Mouse (Mus musculus): Measurements from ENCODE around the gene Crhr1. TPM values are rescaled to one million over a fixed set of nuclear protein-coding genes. Genes with fewer than 3 reads are reported as not detected.
A peak's percentile ranks its signal among the peaks of the same experiment; 100 is the strongest.

Crhr1 gene
- total RNA-seq (2021): not detected

GRCm38 (mm10) chr11:104132580-104133441, at the start of gene Crhr1:
Gene Crhr1, plus strand, starts transcription at chr11:104132855.
- intact Hi-C loops (cut with DNase I): no loop called here
- no peak for DNase-seq

- DNase-seq: no peak
- intact Hi-C loops (cut with DNase I): no loop called here
These were observed 49.4 kb upstream of the Crhr1 start for GRCm38 (mm10) chr11:104083248-104083647.

- intact Hi-C loops (cut with DNase I): no loop called here
- DNase-seq: no peak
These were observed 48.9 kb upstream of the Crhr1 start for GRCm38 (mm10) chr11:104083716-104084115.

- no peak for DNase-seq
- intact Hi-C loops (cut with DNase I): no loop called here
These were observed 44.1 kb upstream of the Crhr1 start for GRCm38 (mm10) chr11:104088519-104088918.

- no peak for DNase-seq
- intact Hi-C loops (cut with DNase I): no loop called here
These were observed 41.9 kb upstream of the Crhr1 start for GRCm38 (mm10) chr11:104090769-104091168.

GRCm38 (mm10) chr11:104095151-104095550, 37.5 kb upstream of the Crhr1 start:
- intact Hi-C loops (cut with DNase I): no loop called here
- DNase-seq: no peak

GRCm38 (mm10) chr11:104096536-104096935, 36.1 kb upstream of the Crhr1 start:
- intact Hi-C loops (cut with DNase I): no loop called here
- no peak for DNase-seq

GRCm38 (mm10) chr11:104099542-104099941, 33.1 kb upstream of the Crhr1 start:
- intact Hi-C loops (cut with DNase I): no loop called here
- no peak for DNase-seq

- intact Hi-C loops (cut with DNase I): no loop called here
- DNase-seq: no peak
These were observed 30.0 kb upstream of the Crhr1 start for GRCm38 (mm10) chr11:104102641-104103040.

GRCm38 (mm10) chr11:104106329-104106728, 26.3 kb upstream of the Crhr1 start:
- intact Hi-C loops (cut with DNase I): no loop called here
- peak in 1 of 2 experiments; percentile 4 for DNase-seq

GRCm38 (mm10) chr11:104106969-104107368, 25.7 kb upstream of the Crhr1 start:
- intact Hi-C loops (cut with DNase I): no loop called here
- no peak for DNase-seq

- intact Hi-C loops (cut with DNase I): no loop called here
- no peak for DNase-seq
These were observed 22.3 kb upstream of the Crhr1 start for GRCm38 (mm10) chr11:104110366-104110765.

GRCm38 (mm10) chr11:104111851-104112250, 20.8 kb upstream of the Crhr1 start:
- intact Hi-C loops (cut with DNase I): no loop called here

GRCm38 (mm10) chr11:104113699-104114098, 19.0 kb upstream of the Crhr1 start:
- intact Hi-C loops (cut with DNase I): no loop called here
- no peak for DNase-seq

More at GRCm38 (mm10) chr11:104111851-104112250, 20.8 kb upstream of the Crhr1 start:
- DNase-seq: no peak

GRCm38 (mm10) chr11:104114690-104115089, 18.0 kb upstream of the Crhr1 start:
- intact Hi-C loops (cut with DNase I): no loop called here
- peak; percentile 35 to 47 for DNase-seq

GRCm38 (mm10) chr11:104118356-104118755, 14.3 kb upstream of the Crhr1 start:
- intact Hi-C loops (cut with DNase I): no loop called here
- DNase-seq: no peak

- intact Hi-C loops (cut with DNase I): no loop called here
- DNase-seq: no peak
These were observed 9.7 kb upstream of the Crhr1 start for GRCm38 (mm10) chr11:104122966-104123365.

- no peak for DNase-seq
- intact Hi-C loops (cut with DNase I): no loop called here
These were observed 9.2 kb upstream of the Crhr1 start for GRCm38 (mm10) chr11:104123479-104123878.

- DNase-seq: no peak
- intact Hi-C loops (cut with DNase I): no loop called here
These were observed 8.1 kb upstream of the Crhr1 start for GRCm38 (mm10) chr11:104124582-104124981.

GRCm38 (mm10) chr11:104129466-104129865, 3.2 kb upstream of the Crhr1 start:
- DNase-seq: no peak
- intact Hi-C loops (cut with DNase I): no loop called here

- intact Hi-C loops (cut with DNase I): no loop called here
- DNase-seq: no peak
These were observed 1.7 kb upstream of the Crhr1 start for GRCm38 (mm10) chr11:104130721-104131647.

Measured in heart, postnatal 36 days (tissue).